Mouse (Mus musculus): ENCODE measurements at regions not wholly inside any gene's neighbourhood (a gene's known extent, or its start where the extent isn't known, plus 50 kb on each side); places are given as distances from the start of the nearest gene placed in this dataset.

- intact Hi-C loops (cut with DNase I): loop anchor here (5.0 to 10.0 kb wide), 2 partner anchors 83 to 456 kb away; partner anchors contain the start of gene Sertad2
- no peak for DNase-seq
Measured at GRCm38 (mm10) chr11:20459140-20459539, 83.9 kb upstream of the Sertad2 start.

- DNase-seq: peak in 1 of 2 experiments; percentile 23
- intact Hi-C loops (cut with DNase I): no loop called here
Measured at GRCm38 (mm10) chr11:20460501-20460921, 82.5 kb upstream of the Sertad2 start.

- intact Hi-C loops (cut with DNase I): no loop called here
- DNase-seq: no peak
Measured at GRCm38 (mm10) chr11:20462076-20462475, 81.0 kb upstream of the Sertad2 start.

GRCm38 (mm10) chr11:20463173-20463681 is 79.8 kb upstream of the Sertad2 start:
- no peak for DNase-seq
- intact Hi-C loops (cut with DNase I): no loop called here

GRCm38 (mm10) chr11:20464564-20464963 is 78.5 kb upstream of the Sertad2 start:
- intact Hi-C loops (cut with DNase I): no loop called here

GRCm38 (mm10) chr11:20466591-20466990 is 76.5 kb upstream of the Sertad2 start:
- intact Hi-C loops (cut with DNase I): no loop called here
- DNase-seq: no peak

More at GRCm38 (mm10) chr11:20464564-20464963, 78.5 kb upstream of the Sertad2 start:
- no peak for DNase-seq

- DNase-seq: no peak
- intact Hi-C loops (cut with DNase I): no loop called here
Measured at GRCm38 (mm10) chr11:20468319-20469018, 74.6 kb upstream of the Sertad2 start.

- no peak for DNase-seq
- intact Hi-C loops (cut with DNase I): no loop called here
Measured at GRCm38 (mm10) chr11:20469368-20469767, 73.7 kb upstream of the Sertad2 start.

GRCm38 (mm10) chr11:20470396-20470795 is 72.7 kb upstream of the Sertad2 start:
- intact Hi-C loops (cut with DNase I): no loop called here

GRCm38 (mm10) chr11:20472336-20472735 is 70.7 kb upstream of the Sertad2 start:
- intact Hi-C loops (cut with DNase I): no loop called here
- DNase-seq: no peak

More at GRCm38 (mm10) chr11:20470396-20470795, 72.7 kb upstream of the Sertad2 start:
- DNase-seq: no peak

GRCm38 (mm10) chr11:20475629-20476028 is 67.4 kb upstream of the Sertad2 start:
- no peak for DNase-seq
- intact Hi-C loops (cut with DNase I): no loop called here

- no peak for DNase-seq
- intact Hi-C loops (cut with DNase I): no loop called here
Measured at GRCm38 (mm10) chr11:20476494-20476893, 66.6 kb upstream of the Sertad2 start.

- intact Hi-C loops (cut with DNase I): no loop called here
- peak; percentile 61 to 65 for DNase-seq
Measured at GRCm38 (mm10) chr11:20477183-20478037, 65.6 kb upstream of the Sertad2 start.

GRCm38 (mm10) chr11:20480632-20481031 is 62.4 kb upstream of the Sertad2 start:
- DNase-seq: no peak
- intact Hi-C loops (cut with DNase I): no loop called here

- no peak for DNase-seq
- intact Hi-C loops (cut with DNase I): no loop called here
Measured at GRCm38 (mm10) chr11:20485371-20485770, 57.7 kb upstream of the Sertad2 start.
